11 mouse cellular contexts compared by ENCODE assay signal in genomic region chr10:37988297-37989263, GRCm38 (mm10).
A peak's percentile ranks its signal among the peaks of the same experiment; 100 is the strongest.
DNase-seq lines count a peak whose midpoint lies in the region; ATAC-seq and TF ChIP-seq lines count a peak whose summit lies in the region.
"Had no signal": no experiment of that assay in that cellular context is flagged by ENCODE, and none has a peak within 500 bp of the region (broad histone marks: within the 10 kb centered on the region; RNA-seq: fewer than 3 reads in every experiment).

No protein-coding gene starts in this region.

- no peak for TF ChIP-seq CTCF in heart, postnatal 0 days (IDR thresholded peaks at IDR 0.05; ENCODE audit: low read depth)

- TF ChIP-seq EP300 in heart, postnatal 0 days (IDR thresholded peaks at IDR 0.05; ENCODE audit: low read depth): no peak

- no peak overlapping the region for H3K27ac ChIP-seq in heart, embryonic 10.5 days
- H3K27ac ChIP-seq in heart, postnatal 0 days (ENCODE audit: low read depth): no peak overlapping the region
- H3K27ac ChIP-seq: liver, embryonic 14.5 days had no signal

- ATAC-seq in heart, postnatal 0 days (ENCODE audit: insufficient read depth, low read depth): peak; percentile 87
- no peak for ATAC-seq in activated CD4-positive, CD25-positive, alpha-beta regulatory T cell, adult 4 months

- H3K4me3 ChIP-seq in heart, embryonic 10.5 days: no peak overlapping the region; the same call in 1 of the 2 replicates
- peak overlapping the region; percentile 11; the same call in 1 of the 2 replicates for H3K4me3 ChIP-seq in heart, postnatal 0 days (ENCODE audit: low read depth, low read length)
- H3K4me3 ChIP-seq: megakaryocyte, embryonic 14.5 days had no signal

- H3K27me3 ChIP-seq in heart, embryonic 10.5 days (ENCODE audit: insufficient read depth, poor library complexity, severe bottlenecking): no peaks in the 10 kb centered on the region
- H3K27me3 ChIP-seq in heart, postnatal 0 days (ENCODE audit: control insufficient read depth, insufficient read depth, low read length): no peaks in the 10 kb centered on the region
- H3K27me3 ChIP-seq: megakaryocyte, embryonic 14.5 days had no signal

- peak overlapping the region; percentile 11; the same call in 1 of the 2 replicates for H3K4me2 ChIP-seq in heart, postnatal 0 days (ENCODE audit: low read depth, low read length)

- H3K4me1 ChIP-seq in heart, embryonic 10.5 days: peaks cover 6% of the 10 kb centered on the region; the same call in 1 of the 2 replicates
- peaks cover 5% of the 10 kb centered on the region; the same call in 1 of the 2 replicates for H3K4me1 ChIP-seq in heart, postnatal 0 days (ENCODE audit: control insufficient read depth, insufficient read depth)
- H3K4me1 ChIP-seq: megakaryocyte, embryonic 14.5 days had no signal

- H3K36me3 ChIP-seq in heart, embryonic 10.5 days: no peaks in the 10 kb centered on the region
- no peaks in the 10 kb centered on the region for H3K36me3 ChIP-seq in heart, postnatal 0 days (replicated peaks; ENCODE audit: control insufficient read depth, insufficient read depth, low read length)

- DNase-seq in heart, adult 18-20 months: peak; percentile 25 to 45
- DNase-seq in heart, embryonic 10.5 days (ENCODE audit: low spot score): no peak
- peak; percentile 64 for DNase-seq in embryo, embryonic 11 days
- peak; percentile 69 for DNase-seq in heart, postnatal 0 days (ENCODE audit: low spot score)
- peak; percentile 19 for DNase-seq in neural tube, embryonic 10.5 days (ENCODE audit: extremely low spot score, low spot score)
- DNase-seq in T-cell, adult 2 months (ENCODE audit: low spot score): no peak
- no peak for DNase-seq in liver
- DNase-seq: right cerebral cortex, postnatal 25 days had no signal

- 59% methylated on average over 11 of the region's 11 CpGs for WGBS in heart, embryonic 10.5 days
- 46% methylated on average over 11 of the region's 11 CpGs for WGBS in heart, postnatal 0 days

- no peaks in the 10 kb centered on the region for H3K9me3 ChIP-seq in heart, embryonic 10.5 days
- no peaks in the 10 kb centered on the region for H3K9me3 ChIP-seq in heart, postnatal 0 days (replicated peaks; ENCODE audit: control insufficient read depth, low read length)

- no peak overlapping the region for H3K9ac ChIP-seq in heart, postnatal 0 days (replicated peaks; ENCODE audit: low read depth, low read length)
- H3K9ac ChIP-seq: liver, embryonic 14.5 days had no signal

Comparison
In these comparisons a context has a peak if more than half of its experiments do, and no peak if none do; other contexts are left out.
1. DNase-seq: peak in heart, adult 18-20 months (2 of 2), embryo, embryonic 11 days (single experiment), heart, postnatal 0 days (single experiment) and neural tube, embryonic 10.5 days (single experiment); none in heart, embryonic 10.5 days (single experiment), T-cell, adult 2 months (single experiment) and liver (single experiment).